Mouse (Mus musculus): ENCODE data around the gene Hcn4.

DNA sequence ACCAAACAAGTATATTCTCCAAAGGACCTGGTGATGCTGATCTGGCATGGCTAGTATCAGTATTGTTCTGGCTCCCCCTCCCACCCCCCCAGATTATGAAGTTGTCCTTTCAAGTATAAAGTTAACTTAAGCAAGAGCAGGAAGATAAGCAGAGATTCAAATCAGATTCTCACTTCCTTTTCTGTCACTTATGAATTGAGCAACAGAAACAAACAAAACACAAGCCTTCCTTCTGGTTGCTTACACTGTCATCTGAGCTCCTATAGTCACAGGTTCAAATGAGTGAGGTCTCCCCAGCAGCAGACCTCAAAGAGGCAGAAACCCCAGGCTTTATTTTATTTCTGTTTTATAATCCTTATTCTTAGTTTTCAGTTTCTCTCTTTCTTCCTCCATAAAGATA is 76.4 kb downstream of the Hcn4 start:
- TF ChIP-seq CTCF (IDR thresholded peaks at IDR 0.05; ENCODE audit: low read depth, low read length) (no peak), POLR2A (IDR thresholded peaks at IDR 0.05; ENCODE audit: extremely low read depth, insufficient read depth, low read length) (no peak)
